Mouse (Mus musculus): ENCODE measurements around the gene Fut8. TPM values are rescaled to one million over a fixed set of nuclear protein-coding genes. Genes with fewer than 3 reads are reported as not detected.
"Not testable (repeated sequence)": the region's sequence is repeated elsewhere in the genome, so short reads cannot be mapped to it uniquely, and the experiment has no call there.

The Fut8 gene
- polyA plus RNA-seq, 1 experiment from 2014 or later = 65.6 TPM

DNA sequence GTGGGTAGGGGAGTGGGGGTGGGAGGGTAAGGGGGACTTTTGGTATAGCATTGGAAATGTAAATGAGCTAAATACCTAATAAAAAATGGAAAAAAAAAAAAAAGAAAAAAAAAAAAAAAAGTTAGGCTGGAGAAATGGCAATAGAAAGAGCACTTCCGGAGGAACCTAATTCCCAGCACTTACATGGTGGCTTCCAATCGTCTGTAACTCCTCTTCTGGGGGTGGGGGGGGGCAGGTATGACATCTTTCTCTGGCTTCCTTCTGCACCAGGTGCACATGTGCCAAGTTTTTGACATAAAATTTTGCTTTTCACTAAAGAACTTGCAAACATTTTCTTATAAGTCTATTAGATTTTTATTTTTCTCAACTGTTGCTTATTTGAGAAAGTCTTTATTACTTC lies 53.9 kb downstream of the Fut8 start:
- H3K4me3 ChIP-seq; H3K4me2 ChIP-seq; ATAC-seq (ENCODE audit: low FRiP score, low read depth); H3K27ac ChIP-seq (replicated peaks); H3K27me3 ChIP-seq; H3K36me3 ChIP-seq; H3K9ac ChIP-seq; H3K4me1 ChIP-seq (replicated peaks); H3K9me3 ChIP-seq: not testable (repeated sequence)
- 87% methylated on average over 2 of the region's 2 CpGs for WGBS

DNA sequence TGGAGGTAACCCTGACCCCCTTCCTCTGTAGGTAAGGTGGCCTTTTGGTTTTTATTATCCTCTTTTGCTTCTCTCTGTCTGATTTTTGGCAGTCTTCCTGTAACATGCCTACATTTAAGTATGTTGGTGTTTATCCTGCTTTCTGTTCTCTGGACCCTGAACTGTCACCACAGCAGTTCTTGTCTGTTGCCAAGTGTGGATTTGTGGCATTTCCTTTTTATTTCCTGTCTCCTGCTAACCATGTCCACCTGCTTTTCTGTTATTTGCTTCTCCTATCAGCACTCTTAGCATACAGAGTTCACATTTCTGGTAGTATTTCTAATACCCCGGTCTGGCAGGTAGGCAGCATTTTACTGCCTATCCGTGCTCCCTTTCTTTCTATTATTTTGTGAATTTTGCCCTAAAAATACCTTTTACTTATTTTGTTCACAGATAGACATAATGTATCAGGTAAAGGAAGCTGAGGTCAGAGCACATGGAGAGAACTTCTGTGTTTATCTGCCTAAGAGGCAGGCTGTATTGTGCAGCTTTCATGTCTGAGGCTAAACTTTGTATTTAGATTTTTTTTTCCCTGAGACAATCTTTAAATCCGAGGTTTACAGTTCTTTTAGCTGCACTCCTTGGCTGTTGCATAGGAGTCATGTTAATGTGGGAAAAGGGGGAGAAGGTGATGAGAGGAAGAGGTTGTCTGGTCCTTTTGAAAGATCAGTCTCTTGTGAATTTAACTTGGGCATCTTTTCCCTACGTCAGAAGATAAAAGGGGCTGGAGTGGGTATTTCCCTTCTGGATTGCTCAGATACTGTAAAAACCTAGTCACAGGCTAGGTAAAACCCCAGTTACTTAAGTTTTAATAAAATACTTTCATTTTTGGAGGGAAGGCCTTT lies 54.7 kb downstream of the Fut8 start:
- H3K4me2 ChIP-seq = no peak overlapping the region
- no peak for ATAC-seq (ENCODE audit: low FRiP score, low read depth)
- 80% methylated on average over 4 of the region's 4 CpGs for WGBS

GRCm38 (mm10) chr12:77296119-77296518 lies 58.2 kb downstream of the Fut8 start:
- no peak for ATAC-seq (ENCODE audit: low FRiP score, low read depth)
- Histone ChIP-seq H3K4me2 (no peak overlapping the region), H3K27me3 (no peaks in the 10 kb centered on the region), H3K36me3 (no peaks in the 10 kb centered on the region), H3K9me3 (no peaks in the 10 kb centered on the region), H3K9ac (no peak overlapping the region), H3K4me3 (no peak overlapping the region), H3K4me1 (replicated peaks) (no peaks in the 10 kb centered on the region), H3K27ac (replicated peaks) (no peak overlapping the region)
- WGBS = 70% methylated on average over 1 of the region's 1 CpGs

More for the DNA sequence above, 54.7 kb downstream of the Fut8 start:
- Histone ChIP-seq H3K9ac (no peak overlapping the region), H3K36me3 (no peaks in the 10 kb centered on the region), H3K9me3 (no peaks in the 10 kb centered on the region), H3K27ac (replicated peaks) (no peak overlapping the region), H3K4me1 (replicated peaks) (no peaks in the 10 kb centered on the region), H3K4me3 (no peak overlapping the region), H3K27me3 (no peaks in the 10 kb centered on the region)

- H3K36me3 ChIP-seq = no peaks in the 10 kb centered on the region
- no peak for ATAC-seq (ENCODE audit: low FRiP score, low read depth)
- H3K4me1 ChIP-seq (replicated peaks) = no peaks in the 10 kb centered on the region
- no peaks in the 10 kb centered on the region for H3K27me3 ChIP-seq
- no peak overlapping the region for H3K4me3 ChIP-seq
- WGBS = 92% methylated on average over 4 of the region's 4 CpGs
- no peak overlapping the region for H3K9ac ChIP-seq
- no peaks in the 10 kb centered on the region for H3K9me3 ChIP-seq
- no peak overlapping the region for H3K4me2 ChIP-seq
- H3K27ac ChIP-seq (replicated peaks) = no peak overlapping the region
Measured at GRCm38 (mm10) chr12:77297114-77297513, 59.2 kb downstream of the Fut8 start.

DNA sequence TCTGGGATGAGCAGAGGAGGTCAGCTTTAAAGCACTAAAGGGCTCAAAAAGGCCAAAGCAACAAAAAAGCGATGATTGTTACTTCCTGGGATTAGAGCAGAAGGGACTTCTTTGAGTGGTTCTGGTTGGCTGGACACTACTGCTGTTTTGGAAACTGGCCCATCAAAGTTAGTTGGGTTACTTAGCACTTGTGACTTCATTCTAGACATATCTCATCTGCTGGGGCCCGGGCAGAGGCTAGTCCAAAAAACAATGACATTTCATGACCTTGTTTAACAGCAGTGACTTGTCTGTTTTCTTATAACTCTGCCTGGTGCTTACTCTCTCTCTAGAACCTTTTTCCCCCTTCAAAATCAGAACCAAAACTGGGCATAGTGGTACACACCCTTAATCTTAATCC lies 59.9 kb downstream of the Fut8 start:
- no peaks in the 10 kb centered on the region for H3K4me1 ChIP-seq (replicated peaks)
- H3K9me3 ChIP-seq = no peaks in the 10 kb centered on the region
- H3K9ac ChIP-seq = no peak overlapping the region
- no peak overlapping the region for H3K4me3 ChIP-seq
- H3K4me2 ChIP-seq = no peak overlapping the region
- H3K36me3 ChIP-seq = no peaks in the 10 kb centered on the region
- H3K27me3 ChIP-seq = no peaks in the 10 kb centered on the region
- ATAC-seq (ENCODE audit: low FRiP score, low read depth) = no peak
- no peak overlapping the region for H3K27ac ChIP-seq (replicated peaks)
- 85% methylated on average over 2 of the region's 2 CpGs for WGBS

DNA sequence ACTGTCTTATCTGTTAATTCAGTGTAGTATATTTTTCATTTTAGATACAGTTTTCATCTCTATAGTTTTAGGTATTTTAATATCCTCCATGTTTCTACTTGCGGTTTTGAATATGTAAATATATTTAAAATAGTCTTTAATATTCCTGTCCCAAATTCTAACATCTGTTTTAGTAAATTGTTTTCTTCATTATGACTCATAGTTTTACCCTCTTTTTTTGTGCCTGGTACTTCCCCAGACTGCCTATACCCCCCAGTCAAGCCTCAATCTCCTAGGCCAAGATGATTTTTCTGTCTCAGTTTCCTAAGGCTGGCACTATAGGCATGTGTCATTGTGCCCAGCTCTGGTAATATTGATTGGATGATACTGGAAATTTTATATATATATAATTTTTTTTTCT lies 64.1 kb downstream of the Fut8 start:
- no peak overlapping the region for H3K9ac ChIP-seq
- no peaks in the 10 kb centered on the region for H3K4me1 ChIP-seq (replicated peaks)
- no peaks in the 10 kb centered on the region for H3K36me3 ChIP-seq
- no peaks in the 10 kb centered on the region for H3K27me3 ChIP-seq
- no peak overlapping the region for H3K4me2 ChIP-seq
- H3K27ac ChIP-seq (replicated peaks) = no peak overlapping the region
- H3K9me3 ChIP-seq = no peaks in the 10 kb centered on the region
- H3K4me3 ChIP-seq = no peak overlapping the region
- ATAC-seq (ENCODE audit: low FRiP score, low read depth) = no peak
- WGBS = 94% methylated on average over 1 of the region's 1 CpGs

- Histone ChIP-seq H3K9ac (no peak overlapping the region), H3K4me1 (replicated peaks) (no peaks in the 10 kb centered on the region), H3K4me2 (no peak overlapping the region), H3K4me3 (no peak overlapping the region), H3K27ac (replicated peaks) (no peak overlapping the region), H3K9me3 (no peaks in the 10 kb centered on the region), H3K36me3 (no peaks in the 10 kb centered on the region), H3K27me3 (no peaks in the 10 kb centered on the region)
- ATAC-seq (ENCODE audit: low FRiP score, low read depth) = no peak
Measured at GRCm38 (mm10) chr12:77303367-77303766, 65.4 kb downstream of the Fut8 start.

DNA sequence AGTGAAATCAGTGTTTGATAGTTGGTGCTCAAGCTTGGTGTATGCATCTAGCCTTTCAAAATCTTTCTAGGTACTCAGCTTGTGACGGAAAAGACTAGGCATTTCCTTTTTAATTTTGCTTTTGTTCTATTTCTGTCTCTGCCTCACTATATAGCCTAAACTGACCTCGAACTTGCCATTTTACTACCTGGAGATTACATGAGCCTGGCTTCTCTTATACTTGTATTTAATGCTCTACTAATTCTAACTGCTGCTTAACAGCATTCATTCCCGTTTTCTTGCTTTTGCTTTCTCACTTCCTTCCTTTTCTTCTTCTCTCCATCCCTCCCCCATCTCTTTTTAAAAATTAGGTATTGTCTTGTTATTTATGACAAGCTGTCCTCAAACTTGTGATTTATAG lies 67.6 kb downstream of the Fut8 start:
- no peak for ATAC-seq (ENCODE audit: low FRiP score, low read depth)
- H3K36me3 ChIP-seq = no peaks in the 10 kb centered on the region
- 91% methylated on average over 3 of the region's 3 CpGs for WGBS
- no peak overlapping the region for H3K4me2 ChIP-seq
- no peak overlapping the region for H3K4me3 ChIP-seq
- H3K27me3 ChIP-seq = no peaks in the 10 kb centered on the region
- H3K27ac ChIP-seq (replicated peaks) = no peak overlapping the region
- H3K9ac ChIP-seq = no peak overlapping the region
- H3K9me3 ChIP-seq = no peaks in the 10 kb centered on the region
- no peaks in the 10 kb centered on the region for H3K4me1 ChIP-seq (replicated peaks)

DNA sequence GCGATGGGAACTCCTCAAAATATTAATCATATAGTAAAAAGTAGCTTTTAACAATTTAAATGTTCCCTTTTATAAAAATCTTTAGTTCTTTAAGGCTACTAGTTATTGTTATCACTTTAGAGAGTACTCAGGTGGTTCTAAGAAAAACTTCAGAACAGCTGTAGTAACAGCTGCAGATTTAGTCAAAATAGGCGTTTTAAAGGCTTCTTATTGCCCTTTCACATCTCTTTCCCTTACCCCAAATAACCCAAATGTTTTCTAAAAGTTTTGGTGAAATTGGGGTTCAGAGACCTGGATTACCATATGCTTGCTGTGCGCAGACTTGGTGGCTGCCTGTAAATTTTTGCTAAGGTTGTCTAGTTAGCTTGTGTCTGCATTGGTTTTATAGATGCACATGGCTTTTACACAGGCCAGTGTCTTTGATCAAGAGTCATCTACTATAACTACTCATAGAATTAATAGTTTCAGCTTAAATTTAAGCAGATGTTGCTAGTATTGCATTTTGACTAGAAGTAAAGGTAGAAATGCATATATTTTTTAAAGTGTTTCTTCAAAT lies 68.9 kb downstream of the Fut8 start:
- Histone ChIP-seq H3K9me3 (no peaks in the 10 kb centered on the region), H3K27ac (replicated peaks) (no peak overlapping the region), H3K4me1 (replicated peaks) (no peaks in the 10 kb centered on the region), H3K4me2 (no peak overlapping the region), H3K27me3 (no peaks in the 10 kb centered on the region), H3K9ac (no peak overlapping the region), H3K36me3 (no peaks in the 10 kb centered on the region), H3K4me3 (no peak overlapping the region)
- ATAC-seq (ENCODE audit: low FRiP score, low read depth) = no peak
- 88% methylated on average over 3 of the region's 3 CpGs for WGBS

DNA sequence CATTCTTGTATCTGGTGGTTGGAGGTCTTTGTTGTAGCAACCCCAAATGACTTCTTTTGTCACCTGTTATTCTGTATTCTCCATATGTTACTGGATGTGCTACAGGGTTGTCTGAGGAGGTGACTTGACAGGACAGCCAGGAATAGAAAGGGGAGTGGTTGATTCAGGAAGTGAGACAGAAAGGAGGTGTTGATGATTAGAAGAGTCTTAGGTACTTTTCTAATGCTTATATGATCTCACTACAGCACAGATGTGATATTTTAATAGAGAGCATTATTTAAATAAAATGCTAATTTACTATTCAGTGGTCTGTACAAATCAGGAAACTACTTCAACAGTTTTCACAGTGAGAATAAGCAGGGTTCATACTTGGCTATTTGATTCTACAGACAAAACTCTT lies 71.6 kb downstream of the Fut8 start:
- Histone ChIP-seq H3K4me1 (replicated peaks) (no peaks in the 10 kb centered on the region), H3K9ac (no peak overlapping the region), H3K27me3 (no peaks in the 10 kb centered on the region), H3K4me3 (no peak overlapping the region), H3K9me3 (no peaks in the 10 kb centered on the region), H3K4me2 (no peak overlapping the region), H3K27ac (replicated peaks) (no peak overlapping the region), H3K36me3 (no peaks in the 10 kb centered on the region)
- no peak for ATAC-seq (ENCODE audit: low FRiP score, low read depth)

DNA sequence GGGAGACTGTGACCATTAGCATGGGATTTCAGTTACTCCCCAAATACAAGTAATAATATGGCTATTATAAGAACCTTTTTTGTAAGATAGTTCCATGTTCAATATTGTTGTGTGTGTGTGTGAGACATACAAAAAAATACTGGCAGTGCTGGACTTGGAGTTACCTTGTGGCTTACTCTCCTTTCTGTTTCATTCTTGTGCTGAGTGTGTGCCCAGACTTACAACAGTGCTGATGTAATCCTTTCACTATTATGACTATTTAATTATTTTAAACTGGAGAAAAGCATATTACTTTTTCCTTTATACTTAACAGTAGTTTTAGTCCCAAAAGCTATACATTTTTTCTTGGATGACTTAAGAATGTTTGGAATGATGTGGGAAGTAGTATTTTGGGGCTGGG lies 75.6 kb downstream of the Fut8 start:
- no peak overlapping the region for H3K9ac ChIP-seq
- H3K36me3 ChIP-seq = no peaks in the 10 kb centered on the region
- no peak overlapping the region for H3K27ac ChIP-seq (replicated peaks)
- no peaks in the 10 kb centered on the region for H3K4me1 ChIP-seq (replicated peaks)
- H3K4me3 ChIP-seq = no peak overlapping the region
- H3K4me2 ChIP-seq = no peak overlapping the region
- no peaks in the 10 kb centered on the region for H3K9me3 ChIP-seq
- H3K27me3 ChIP-seq = no peaks in the 10 kb centered on the region
- ATAC-seq (ENCODE audit: low FRiP score, low read depth) = no peak

- H3K9ac ChIP-seq = no peak overlapping the region
- no peaks in the 10 kb centered on the region for H3K4me1 ChIP-seq (replicated peaks)
- no peaks in the 10 kb centered on the region for H3K9me3 ChIP-seq
- no peak overlapping the region for H3K4me2 ChIP-seq
- no peaks in the 10 kb centered on the region for H3K36me3 ChIP-seq
- ATAC-seq (ENCODE audit: low FRiP score, low read depth) = no peak
- H3K27me3 ChIP-seq = no peaks in the 10 kb centered on the region
- H3K4me3 ChIP-seq = no peak overlapping the region
- WGBS = 76% methylated on average over 3 of the region's 3 CpGs
- no peak overlapping the region for H3K27ac ChIP-seq (replicated peaks)
Measured at GRCm38 (mm10) chr12:77324142-77324541, 86.2 kb downstream of the Fut8 start.

GRCm38 (mm10) chr12:77346521-77346920 lies 108.6 kb downstream of the Fut8 start:
- H3K36me3 ChIP-seq = no peaks in the 10 kb centered on the region
- ATAC-seq (ENCODE audit: low FRiP score, low read depth) = no peak
- WGBS = 87% methylated on average over 1 of the region's 1 CpGs
- H3K4me2 ChIP-seq = no peak overlapping the region
- H3K9me3 ChIP-seq = no peaks in the 10 kb centered on the region
- H3K27me3 ChIP-seq = no peaks in the 10 kb centered on the region
- H3K4me1 ChIP-seq (replicated peaks) = no peaks in the 10 kb centered on the region
- H3K27ac ChIP-seq (replicated peaks) = no peak overlapping the region
- H3K4me3 ChIP-seq = no peak overlapping the region
- no peak overlapping the region for H3K9ac ChIP-seq

Data from hindbrain, embryonic 15.5 days (tissue).